Mouse (Mus musculus) skeletal muscle tissue, postnatal 0 days (tissue): Measurements from ENCODE around the gene Tceal7. TPM values are rescaled to one million over a fixed set of nuclear protein-coding genes. Genes with fewer than 3 reads are reported as not detected.

ENCODE experiments used
- microRNA-seq, 2 experiments: library from miRNA; unstranded; fragments of <30 nt; microRNA quantifications; one replicate each; pipeline ENCODE4; 2016
- polyA plus RNA-seq: library from polyadenylated mRNA; unstranded; fragments of >200 nt; fragmentation: Nextera tagmentation; extraction: Ambion mirVana; gene quantifications from 2 replicates; pipeline ENCODE4 v1.2.1, GENCODE M21; 2015

Gene Tceal7
- 2,187 and 2,274 TPM in 2 replicates for polyA plus RNA-seq

DNA sequence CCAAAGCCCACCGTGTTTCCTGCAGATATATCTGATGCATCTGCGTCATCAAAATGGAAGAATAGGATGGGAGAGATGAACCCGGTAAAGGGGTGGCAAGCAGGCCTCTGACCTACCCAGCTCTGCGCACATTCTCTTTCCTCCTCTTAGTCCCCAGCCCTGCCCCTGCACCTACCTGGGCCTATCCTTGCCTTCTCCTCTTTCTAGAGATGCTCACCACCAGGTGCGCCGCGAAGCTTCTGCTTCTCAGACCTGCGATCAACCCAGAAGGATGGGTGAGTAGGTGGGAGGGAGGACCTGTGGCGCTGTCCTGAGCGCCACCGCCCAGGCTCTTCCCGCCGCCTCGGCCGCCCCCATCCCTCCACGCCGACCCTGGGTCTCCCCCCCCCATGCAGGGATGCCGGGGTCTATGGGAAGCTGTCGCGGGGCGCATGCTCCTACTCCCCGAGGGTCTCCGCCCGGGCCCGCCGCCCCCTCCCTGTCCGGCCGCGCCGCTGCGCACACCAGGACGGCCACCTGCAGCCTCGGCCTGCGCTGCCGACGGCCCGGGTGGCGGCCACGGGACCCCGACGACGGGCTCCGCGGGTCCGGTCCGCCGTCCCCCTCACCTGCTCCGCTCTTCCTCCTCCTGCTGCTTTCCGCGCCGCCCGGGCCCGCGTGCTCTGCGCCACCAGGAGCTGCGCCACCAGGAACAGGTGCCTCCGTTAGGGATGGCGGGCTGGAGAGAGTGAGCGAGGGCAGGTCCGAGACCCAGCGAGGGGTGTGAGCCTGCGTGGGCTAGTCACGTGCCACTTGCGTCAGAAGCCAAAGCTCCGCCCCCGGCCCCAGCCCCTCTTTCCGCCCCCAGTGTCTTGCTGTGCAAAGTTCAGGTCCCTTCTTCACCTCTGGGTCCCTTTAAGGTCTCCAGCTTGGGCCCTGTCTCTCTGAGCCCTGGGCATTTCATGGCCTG, at the start of gene Tceal7, which contains the start of gene Bex1:
Gene Tceal7, plus strand, starts transcription at position 51 of the 949 bp plus-strand sequence.
Gene Bex1, minus strand, starts transcription at position 785 of the 949 bp plus-strand sequence.

DNA sequence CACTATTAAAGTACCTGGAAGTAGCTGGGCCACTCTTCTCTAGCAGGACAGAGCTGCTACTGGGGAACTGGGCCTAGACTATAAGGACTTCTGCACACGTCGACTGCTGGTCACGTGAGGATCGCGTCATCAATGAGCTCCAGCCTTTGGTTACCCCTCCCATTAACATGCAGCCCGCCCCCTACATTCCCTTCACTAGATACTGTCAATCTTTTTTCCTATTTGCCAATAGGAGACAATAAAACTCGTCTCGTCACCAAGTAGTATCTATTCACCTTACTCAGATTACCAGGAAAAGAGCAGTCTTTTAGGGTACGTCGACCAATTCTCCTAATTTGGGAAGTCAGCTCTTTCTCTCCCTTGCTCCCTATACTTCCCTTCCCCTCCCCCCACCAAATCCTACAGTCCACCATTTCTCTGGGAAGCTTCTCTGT, 42.4 kb upstream of the Tceal7 start, which contains the start of gene Tceal8:
Gene Tceal8, minus strand, starts transcription at position 225 of the 434 bp plus-strand sequence.

DNA sequence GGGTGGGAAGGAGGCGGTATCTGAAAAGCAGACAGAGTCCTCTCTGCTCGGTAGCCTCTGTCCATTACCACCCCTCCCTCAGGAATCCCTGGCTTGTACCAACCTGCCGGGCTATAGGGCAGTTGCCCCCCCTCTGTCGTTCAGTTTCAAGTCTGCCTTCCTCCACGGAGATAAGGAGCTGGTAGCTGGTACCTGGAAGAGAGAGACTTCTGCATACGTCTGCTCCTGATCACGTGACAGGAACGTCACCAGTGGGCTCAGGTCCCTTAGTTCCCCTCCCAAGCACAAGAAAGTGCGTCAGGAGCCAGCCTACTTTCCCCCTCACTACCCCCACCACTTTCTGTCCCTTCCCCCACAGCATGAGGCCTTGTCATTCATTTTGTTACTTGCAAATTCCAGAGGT, 10.9 kb upstream of the Tceal7 start, which contains the start of gene Tceal5:
Gene Tceal5, minus strand, starts transcription at position 213 of the 403 bp plus-strand sequence.

DNA sequence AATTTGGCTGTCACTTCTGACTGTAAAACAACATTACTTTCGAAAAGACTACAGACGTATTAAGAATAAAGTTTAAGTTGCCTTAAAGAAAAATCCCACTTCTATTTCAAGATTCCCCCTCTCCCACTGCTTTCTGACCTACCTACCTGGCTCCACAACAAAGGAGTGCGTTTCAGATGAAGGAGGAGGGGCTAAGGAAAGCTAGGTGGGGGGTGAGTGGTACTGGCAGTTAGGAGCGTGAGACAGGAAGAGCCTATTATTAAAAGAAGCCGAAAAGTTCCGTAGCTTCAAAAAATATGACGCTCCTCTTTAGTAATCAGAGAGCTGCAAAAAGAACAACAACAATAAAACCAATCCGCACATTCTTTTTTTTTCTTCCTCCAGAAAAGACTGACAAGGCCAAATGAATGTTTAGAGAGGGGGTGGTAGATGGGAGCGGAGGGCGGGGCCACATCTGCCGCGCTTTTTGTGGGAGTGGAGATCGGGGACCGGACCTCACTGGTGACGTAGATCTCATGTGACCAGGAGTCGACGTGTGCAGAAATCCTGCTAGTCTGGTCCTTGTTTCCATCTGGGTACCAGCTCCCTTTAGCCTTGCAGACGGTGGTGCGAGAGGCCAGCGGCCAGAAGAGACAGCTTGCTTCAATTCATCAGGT, 30.1 kb downstream of the Tceal7 start, which contains the start of gene Tceal9:
Gene Tceal9, plus strand, starts transcription at position 506 of the 656 bp plus-strand sequence.

DNA sequence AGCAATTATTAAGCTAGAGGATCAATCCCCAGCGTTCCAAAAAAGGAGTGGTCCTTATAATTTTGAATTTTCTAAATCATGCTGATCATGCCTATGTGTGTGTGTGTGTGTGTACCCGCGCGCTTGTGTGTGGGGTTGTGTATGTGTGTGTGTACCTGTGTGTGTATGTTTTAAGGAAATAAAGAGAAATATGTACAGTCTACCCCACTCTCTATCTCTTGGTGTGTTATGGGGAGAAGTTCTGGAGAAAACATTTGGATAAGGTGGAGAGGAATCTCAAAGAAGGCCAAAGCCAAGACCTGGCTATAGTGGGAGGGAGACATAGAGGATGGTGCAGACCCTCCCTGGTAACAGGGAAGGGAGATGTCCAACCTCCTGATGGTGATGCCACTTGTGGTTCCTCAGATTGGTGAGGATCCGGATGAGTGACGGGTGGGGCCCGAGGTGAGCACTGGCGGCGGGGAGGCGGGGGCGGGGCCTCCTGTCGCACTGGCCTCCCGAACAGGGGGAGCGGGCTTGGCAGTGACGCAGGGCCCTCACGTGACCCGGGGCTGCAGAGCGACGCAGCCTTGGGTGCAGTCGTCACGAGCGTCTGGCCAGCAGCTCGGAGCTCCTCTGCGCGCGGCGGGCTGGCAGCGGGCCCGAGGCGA, 55.3 kb downstream of the Tceal7 start, which contains the start of gene Bex3:
Gene Bex3, plus strand, starts transcription at position 511 of the 650 bp plus-strand sequence.

Small RNAs within 50 kb of the gene (microRNA-seq; reads per million reads assigned to microRNA genes)
- 0 reads per million in 2 experiments for gene Mir6383

Other genes starting within 250 kb of the Tceal7 start
- 25.0 and 51.1 TPM in 2 replicates for gene Arxes2, start 221.0 kb upstream of the Tceal7 start, polyA plus RNA-seq
- 7.3 and 14.9 TPM in 2 replicates for gene Arxes1, start 181.4 kb upstream of the Tceal7 start, polyA plus RNA-seq
- 3.8 and 5.9 TPM in 2 replicates for gene Bex2, start 146.5 kb upstream of the Tceal7 start, polyA plus RNA-seq
- not detected in 2 replicates for gene Nxf3, start 129.5 kb upstream of the Tceal7 start, polyA plus RNA-seq
- gene Bex4, start 75.8 kb upstream of the Tceal7 start, polyA plus RNA-seq, result 3.6 and 4.4 TPM in 2 replicates
- 164 and 186 TPM in 2 replicates for gene Tceal8, start 42.4 kb upstream of the Tceal7 start, polyA plus RNA-seq
- 84.0 and 92.2 TPM in 2 replicates for gene Tceal5, start 10.9 kb upstream of the Tceal7 start, polyA plus RNA-seq
- 260 and 297 TPM in 2 replicates for gene Bex1, start 734 bp downstream of the Tceal7 start, polyA plus RNA-seq
- gene Tceal9, start 30.3 kb downstream of the Tceal7 start, polyA plus RNA-seq, result 194 and 239 TPM in 2 replicates
- 97.9 and 126 TPM in 2 replicates for gene Bex3, start 55.5 kb downstream of the Tceal7 start, polyA plus RNA-seq